Mouse (Mus musculus) heart, embryonic 16.5 days (tissue): Measurements from ENCODE around the gene Rhoj. TPM values are rescaled to one million over a fixed set of nuclear protein-coding genes. Genes with fewer than 3 reads are reported as not detected.

Experiments
- ATAC-seq: fragments of 200-750 bp; cut with Nextera tagmentation; replicated peaks from 2 replicates; pipeline ENCODE4 v1.8.0; 2017; ENCODE audit warnings: moderate number of reproducible peaks; ENCODE audit not compliant: insufficient read depth, low FRiP score; ENCODE audit errors: extremely low read depth
- H3K27ac ChIP-seq: fragments of 300-500 bp; sonication (generic); 2 replicates; pipeline ENCODE4 v1.5.1; 2014; ENCODE audit warnings: mild to moderate bottlenecking, low read length, control low read depth, moderate library complexity
- H3K27me3 ChIP-seq: fragments of 300-500 bp; sonication (generic); 2 replicates; pipeline ENCODE4 v1.6.1; 2014; ENCODE audit warnings: low read length, mixed read lengths; ENCODE audit not compliant: control insufficient read depth, insufficient read depth
- H3K36me3 ChIP-seq: fragments of 300-500 bp; sonication (generic); 2 replicates; pipeline ENCODE4 v1.6.1; 2014; ENCODE audit not compliant: control insufficient read depth, insufficient read depth
- H3K4me1 ChIP-seq: fragments of 300-500 bp; sonication (generic); 2 replicates; pipeline ENCODE4 v1.6.1; 2014; ENCODE audit warnings: low read length, mixed read lengths; ENCODE audit not compliant: control insufficient read depth, insufficient read depth
- H3K4me2 ChIP-seq: fragments of 300-500 bp; sonication (generic); 2 replicates; pipeline ENCODE4 v1.6.1; 2014; ENCODE audit warnings: low read depth, mild to moderate bottlenecking, control low read depth, low read length
- H3K4me3 ChIP-seq: fragments of 300-500 bp; sonication (generic); 2 replicates; pipeline ENCODE4 v1.5.1; 2014; ENCODE audit warnings: mild to moderate bottlenecking, control low read depth, low read length
- H3K9ac ChIP-seq: fragments of 300-500 bp; sonication (generic); 2 replicates; pipeline ENCODE4 v1.6.1; 2014; ENCODE audit warnings: low read length, control low read depth
- H3K9me3 ChIP-seq: fragments of 300-500 bp; sonication (generic); replicated peaks from 2 replicates; pipeline ENCODE4 v1.6.1; 2016; ENCODE audit warnings: low read length; ENCODE audit not compliant: control insufficient read depth
- WGBS: fragments of 180-500 bp; shearing (Covaris S2); extraction: QIAGEN DNeasy Blood & Tissue Kit; methylation state at CpG from one replicate; pipeline ENCODE4 v1.1.7; 2014; 5-methylcytosine and 5-hydroxymethylcytosine counted together
- polyA plus RNA-seq: library from polyadenylated mRNA; unstranded; fragments of >200 nt; fragmentation: Nextera tagmentation; extraction: Ambion mirVana; gene quantifications from 2 replicates; pipeline ENCODE4 v1.2.1, GENCODE M21; 2015

The Rhoj gene
- polyA plus RNA-seq, 1 experiment from 2014 or later: 42.7 TPM

DNA sequence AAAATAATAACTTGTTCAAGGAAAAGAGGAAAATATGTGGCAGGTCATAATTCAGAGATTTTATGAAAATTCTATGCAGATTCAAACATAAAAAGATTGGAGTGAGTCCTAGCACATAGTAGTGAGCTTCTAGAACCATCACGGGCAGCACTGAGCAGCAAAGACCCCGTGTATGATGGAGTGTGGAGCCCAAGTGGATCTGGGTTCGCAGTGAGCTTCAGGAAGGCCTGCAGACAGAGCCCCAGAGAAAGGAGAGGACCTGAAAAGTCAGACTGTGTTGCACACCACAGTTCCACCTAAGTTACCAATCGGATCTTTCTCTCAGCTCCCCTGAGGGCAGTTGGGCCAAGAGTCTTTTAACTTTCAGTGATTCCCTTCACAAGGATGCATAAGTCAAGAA is 49.7 kb downstream of the Rhoj start:
- H3K27ac ChIP-seq: no peak overlapping the region
- H3K4me2 ChIP-seq: no peak overlapping the region
- H3K27me3 ChIP-seq: no peaks in the 10 kb centered on the region
- WGBS: 92% methylated on average over 4 of the region's 4 CpGs
- H3K4me3 ChIP-seq: no peak overlapping the region
- H3K36me3 ChIP-seq: no peaks in the 10 kb centered on the region; the same call in none of the 2 replicates
- ATAC-seq: no peak
- no peaks in the 10 kb centered on the region for H3K9me3 ChIP-seq
- H3K4me1 ChIP-seq: peaks cover 8% of the 10 kb centered on the region
- no peak overlapping the region for H3K9ac ChIP-seq

DNA sequence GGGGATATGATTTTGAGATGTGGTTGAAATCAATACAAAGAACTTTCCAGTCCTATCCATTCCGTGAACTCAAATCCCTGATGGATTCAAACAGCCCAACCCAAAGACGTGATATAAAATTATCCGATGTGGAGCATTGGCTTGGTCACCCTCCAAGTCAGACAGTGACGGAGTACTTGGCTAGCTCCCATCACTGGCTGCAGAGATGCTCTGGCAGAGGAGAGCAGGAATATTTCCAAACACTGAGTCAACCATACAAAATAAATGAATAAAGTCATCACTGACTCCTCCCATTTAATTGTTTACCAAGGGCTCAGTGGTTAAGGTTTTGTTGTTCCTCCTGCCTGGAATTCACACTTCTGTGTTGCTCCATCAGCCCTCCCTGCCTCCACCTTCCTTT is 50.6 kb downstream of the Rhoj start:
- Histone ChIP-seq H3K9me3 (no peaks in the 10 kb centered on the region), H3K4me3 (no peak overlapping the region), H3K4me2 (no peak overlapping the region), H3K36me3 (no peaks in the 10 kb centered on the region; the same call in none of the 2 replicates), H3K4me1 (peaks cover 8% of the 10 kb centered on the region), H3K27ac (0 out of 2 replicates have a peak overlapping the region, but pooled peaks have one; percentile 41), H3K27me3 (no peaks in the 10 kb centered on the region), H3K9ac (no peak overlapping the region)
- no peak for ATAC-seq
- 55% methylated on average over 4 of the region's 4 CpGs for WGBS

DNA sequence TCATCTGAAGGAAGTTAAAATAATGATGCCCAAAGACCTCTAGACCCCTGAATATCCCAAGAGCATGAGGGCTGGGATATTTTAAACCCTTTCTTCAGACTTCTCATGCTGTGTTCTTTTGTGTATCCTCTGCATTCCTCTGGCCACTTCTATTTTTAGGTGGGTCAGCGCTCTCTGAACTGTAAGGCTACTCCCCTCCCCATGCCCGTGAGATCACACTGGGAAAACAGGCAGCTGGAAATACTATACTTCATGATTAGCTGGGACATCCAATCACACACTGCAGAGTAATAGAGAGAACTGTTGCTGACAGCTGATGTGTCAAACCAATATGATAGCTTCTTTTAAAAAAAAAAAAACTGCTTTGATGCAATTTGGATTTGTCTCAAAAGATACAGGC is 51.4 kb downstream of the Rhoj start:
- no peak overlapping the region for H3K9ac ChIP-seq
- WGBS: 10% methylated on average over 2 of the region's 2 CpGs
- peaks cover 8% of the 10 kb centered on the region for H3K4me1 ChIP-seq
- no peak overlapping the region for H3K4me2 ChIP-seq
- no peaks in the 10 kb centered on the region for H3K9me3 ChIP-seq
- ATAC-seq: no peak; the same call in 1 of the 2 replicates
- H3K27ac ChIP-seq: no peak overlapping the region
- no peak overlapping the region for H3K4me3 ChIP-seq
- H3K27me3 ChIP-seq: no peaks in the 10 kb centered on the region
- no peaks in the 10 kb centered on the region; the same call in none of the 2 replicates for H3K36me3 ChIP-seq

DNA sequence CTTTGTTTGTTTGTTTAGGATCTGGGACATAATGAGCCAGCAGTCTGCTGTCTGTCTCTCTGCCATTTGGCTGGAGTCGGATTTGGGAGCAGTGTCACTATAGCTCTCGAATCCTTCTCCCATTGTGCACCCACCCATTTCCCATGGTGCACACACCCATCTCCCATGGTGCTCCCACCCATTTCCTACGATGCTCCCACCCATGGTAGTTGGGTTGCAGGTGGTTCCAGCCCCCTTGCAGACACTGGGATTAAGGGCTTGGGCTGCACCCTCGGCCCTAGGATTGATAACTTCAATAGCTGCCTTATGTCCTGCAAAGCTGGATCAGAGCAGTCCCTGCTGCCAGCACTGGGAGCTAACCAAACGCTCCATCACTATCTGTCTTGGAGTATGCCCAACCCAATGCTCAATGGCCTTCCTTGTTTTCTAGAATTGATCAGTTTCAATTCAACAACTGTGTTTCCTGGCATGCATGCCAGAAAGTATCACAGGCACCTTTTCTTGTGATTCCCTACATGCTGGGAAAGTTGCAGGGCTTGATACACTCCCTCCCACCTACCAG is 51.9 kb downstream of the Rhoj start:
- no peak overlapping the region for H3K9ac ChIP-seq
- H3K27me3 ChIP-seq: no peaks in the 10 kb centered on the region
- no peak overlapping the region for H3K27ac ChIP-seq
- 51% methylated on average over 5 of the region's 5 CpGs for WGBS
- no peak for ATAC-seq
- H3K9me3 ChIP-seq: no peaks in the 10 kb centered on the region
- peaks cover 8% of the 10 kb centered on the region for H3K4me1 ChIP-seq
- H3K36me3 ChIP-seq: no peaks in the 10 kb centered on the region; the same call in none of the 2 replicates
- H3K4me2 ChIP-seq: no peak overlapping the region
- H3K4me3 ChIP-seq: no peak overlapping the region

DNA sequence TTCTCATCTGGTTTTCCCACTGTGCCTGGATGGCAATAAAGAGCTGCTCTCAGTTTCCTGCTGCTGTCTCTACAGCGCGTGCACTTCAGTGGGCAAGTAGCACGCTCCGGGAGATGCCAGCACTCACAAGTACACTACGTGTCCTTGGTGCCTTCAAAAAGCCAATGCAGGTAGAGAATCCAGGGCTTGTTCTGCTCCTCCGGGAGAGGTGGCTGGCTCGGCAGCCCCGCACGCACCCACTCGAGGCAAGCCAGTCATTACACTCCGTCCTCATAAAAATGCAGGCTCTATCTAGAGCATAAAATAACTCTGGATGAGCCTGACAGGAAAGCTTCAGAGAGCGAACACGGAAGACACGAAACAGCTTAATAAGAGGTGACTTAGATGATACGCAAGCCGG is 54.3 kb downstream of the Rhoj start:
- no peaks in the 10 kb centered on the region; the same call in none of the 2 replicates for H3K36me3 ChIP-seq
- H3K4me2 ChIP-seq: no peak overlapping the region
- H3K9ac ChIP-seq: no peak overlapping the region
- no peaks in the 10 kb centered on the region for H3K9me3 ChIP-seq
- peaks cover 8% of the 10 kb centered on the region for H3K4me1 ChIP-seq
- H3K4me3 ChIP-seq: no peak overlapping the region
- no peaks in the 10 kb centered on the region for H3K27me3 ChIP-seq
- no peak overlapping the region for H3K27ac ChIP-seq
- WGBS: 88% methylated on average over 16 of the region's 16 CpGs
- ATAC-seq: no peak

DNA sequence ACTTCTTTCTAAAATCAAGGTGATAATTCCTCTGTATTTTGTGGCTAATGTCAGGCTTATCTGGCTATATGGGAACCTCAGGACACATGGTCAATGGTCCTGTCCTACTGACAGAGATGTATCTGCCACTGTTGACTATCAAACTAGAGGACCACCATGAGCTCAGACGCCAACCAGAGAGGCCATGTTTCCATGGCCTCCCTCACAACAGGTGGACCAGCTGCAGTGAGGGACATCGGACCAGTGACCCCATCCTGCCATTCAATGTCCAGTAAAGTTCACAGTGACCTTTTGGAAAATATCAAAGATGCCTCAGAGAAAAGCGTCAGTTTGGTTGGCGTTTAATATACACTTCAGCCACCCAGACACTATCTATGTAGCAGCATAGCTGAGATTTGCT is 56.3 kb downstream of the Rhoj start:
- H3K27ac ChIP-seq: no peak overlapping the region
- no peak for ATAC-seq
- peaks cover 9% of the 10 kb centered on the region for H3K4me1 ChIP-seq
- no peak overlapping the region for H3K4me3 ChIP-seq
- no peaks in the 10 kb centered on the region; the same call in none of the 2 replicates for H3K36me3 ChIP-seq
- no peak overlapping the region for H3K4me2 ChIP-seq
- no peaks in the 10 kb centered on the region for H3K27me3 ChIP-seq
- no peak overlapping the region for H3K9ac ChIP-seq
- 91% methylated on average over 4 of the region's 4 CpGs for WGBS
- no peaks in the 10 kb centered on the region for H3K9me3 ChIP-seq

DNA sequence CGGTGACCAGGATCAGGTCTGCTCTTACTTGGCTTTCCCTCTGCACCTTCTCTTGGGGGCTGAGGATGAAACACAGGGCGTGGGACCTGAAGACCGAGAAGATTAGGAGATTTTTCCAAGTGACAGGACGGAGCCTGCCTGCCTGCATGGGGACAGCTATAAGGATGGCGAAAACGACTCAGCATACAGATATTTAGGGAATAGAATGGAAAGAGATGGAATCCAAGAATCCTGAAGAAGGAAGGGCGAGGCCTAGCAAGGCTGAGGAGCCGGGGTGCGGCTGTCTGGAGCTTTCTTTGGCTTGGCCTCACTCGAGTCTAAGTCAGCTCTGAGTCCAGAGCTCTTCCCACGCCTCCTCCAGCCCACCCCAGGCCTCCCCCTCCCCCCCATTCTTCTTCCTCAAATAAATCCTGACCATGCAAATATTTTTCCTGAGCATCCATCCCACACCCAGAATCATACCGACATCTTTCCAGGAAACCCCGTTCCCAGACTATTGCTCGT is 57.6 kb downstream of the Rhoj start:
- Histone ChIP-seq H3K4me2 (no peak overlapping the region), H3K36me3 (no peaks in the 10 kb centered on the region; the same call in none of the 2 replicates), H3K27me3 (no peaks in the 10 kb centered on the region), H3K4me1 (peaks cover 6% of the 10 kb centered on the region; the same call in 1 of the 2 replicates), H3K27ac (no peak overlapping the region), H3K9ac (no peak overlapping the region), H3K9me3 (no peaks in the 10 kb centered on the region), H3K4me3 (no peak overlapping the region)
- 73% methylated on average over 14 of the region's 14 CpGs for WGBS
- no peak for ATAC-seq

DNA sequence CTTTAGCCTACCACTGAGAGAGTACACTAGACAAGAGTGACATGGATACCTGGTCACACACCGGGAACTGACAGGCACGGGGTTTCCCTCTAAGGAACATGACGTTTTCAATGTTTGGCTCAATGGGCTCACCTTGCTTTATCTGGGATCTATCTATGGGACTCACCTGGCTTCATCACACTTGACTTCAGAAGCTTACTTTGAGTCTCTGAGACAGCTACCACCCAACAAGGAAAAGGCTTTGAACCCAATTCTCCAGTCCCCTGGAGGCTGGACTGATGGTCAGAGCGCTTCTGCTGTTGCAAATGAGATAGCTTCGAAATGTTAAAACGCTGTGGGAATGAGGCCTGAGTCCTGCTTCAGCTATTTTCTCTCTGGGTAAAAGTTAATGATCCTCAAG is 59.2 kb downstream of the Rhoj start:
- ATAC-seq: no peak
- Histone ChIP-seq H3K9ac (no peak overlapping the region), H3K36me3 (no peaks in the 10 kb centered on the region; the same call in none of the 2 replicates), H3K27me3 (no peaks in the 10 kb centered on the region), H3K27ac (no peak overlapping the region), H3K9me3 (no peaks in the 10 kb centered on the region), H3K4me1 (peaks cover 6% of the 10 kb centered on the region; the same call in 1 of the 2 replicates), H3K4me2 (no peak overlapping the region), H3K4me3 (no peak overlapping the region)
- 86% methylated on average over 6 of the region's 6 CpGs for WGBS

DNA sequence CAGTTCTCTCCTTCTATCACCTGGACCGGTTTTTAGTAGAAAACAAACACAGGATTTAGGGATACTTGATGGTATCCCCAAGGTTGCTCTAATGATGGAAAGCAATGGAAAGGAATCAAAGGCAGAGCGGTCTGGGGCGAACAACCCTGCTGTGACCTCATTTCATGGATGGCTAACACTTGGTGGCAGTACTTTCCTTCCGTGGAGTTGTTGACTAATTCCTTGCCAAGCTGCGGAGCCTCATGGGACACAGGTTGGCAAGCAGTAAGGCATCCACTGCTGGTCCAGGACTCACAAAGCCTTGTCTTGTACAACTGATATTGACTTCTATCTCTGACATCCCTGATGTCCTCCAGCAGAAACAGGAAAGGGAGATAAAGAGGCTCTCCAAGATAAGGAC is 60.4 kb downstream of the Rhoj start:
- Histone ChIP-seq H3K36me3 (no peaks in the 10 kb centered on the region), H3K27ac (peak overlapping the region; percentile 66), H3K4me1 (peaks cover 6% of the 10 kb centered on the region; the same call in 1 of the 2 replicates), H3K4me2 (no peak overlapping the region), H3K27me3 (no peaks in the 10 kb centered on the region), H3K9me3 (no peaks in the 10 kb centered on the region), H3K9ac (no peak overlapping the region), H3K4me3 (no peak overlapping the region)
- ATAC-seq: no peak
- 73% methylated on average over 5 of the region's 5 CpGs for WGBS
